In genomic region chr3:83895811-83896210, GRCm38 (mm10) we compare ENCODE assay signal across 16 mouse cellular contexts. TPM values are rescaled to one million over a fixed set of nuclear protein-coding genes. Genes with fewer than 3 reads are reported as not detected.
A peak's percentile ranks its signal among the peaks of the same experiment; 100 is the strongest.
DNase-seq lines count a peak whose midpoint lies in the region; ATAC-seq and TF ChIP-seq lines count a peak whose summit lies in the region.
"Had no signal": no experiment of that assay in that cellular context is flagged by ENCODE, and none has a peak within 500 bp of the region (broad histone marks: within the 10 kb centered on the region; RNA-seq: fewer than 3 reads in every experiment).

No protein-coding gene starts in this region.

- in situ Hi-C loops in ES-E14 (cut with MboI; ENCODE audit: low sequenced_read_pairs in 2 of 2, unreplicated experiment in 2 of 2): loop anchor here in 1 of 2 experiments (10.0 kb wide), 1 partner anchor 91 kb away; no protein-coding TSS in a partner anchor

- H3K36me3 ChIP-seq in heart, postnatal 0 days (replicated peaks; ENCODE audit: control insufficient read depth, insufficient read depth, low read length): peaks cover 32% of the 10 kb centered on the region
- peaks cover 22% of the 10 kb centered on the region for H3K36me3 ChIP-seq in ES-E14 (ENCODE audit: control insufficient read depth, insufficient read depth, low read length, poor library complexity, severe bottlenecking)

- H3K4me1 ChIP-seq in heart, postnatal 0 days (ENCODE audit: control insufficient read depth, insufficient read depth): no peaks in the 10 kb centered on the region
- peaks cover 0 to 2% of the 10 kb centered on the region in 2 experiments; a peak in 2 of 4 replicates for H3K4me1 ChIP-seq in ES-E14 (ENCODE audit: control insufficient read depth in 2 of 2, insufficient read depth in 2 of 2, low read length in 2 of 2, poor library complexity in 1 of 2)
- H3K4me1 ChIP-seq: embryonic facial prominence, embryonic 13.5 days had no signal

- no peaks in the 10 kb centered on the region for H3K9me3 ChIP-seq in heart, postnatal 0 days (replicated peaks; ENCODE audit: control insufficient read depth, low read length)
- no peaks in the 10 kb centered on the region for H3K9me3 ChIP-seq in ES-E14 (ENCODE audit: control insufficient read depth, insufficient read depth, low read depth, low read length)
- H3K9me3 ChIP-seq: embryonic facial prominence, embryonic 13.5 days had no signal

- no peak overlapping the region for H3K9ac ChIP-seq in heart, postnatal 0 days (replicated peaks; ENCODE audit: low read depth, low read length)
- H3K9ac ChIP-seq in ES-E14 (ENCODE audit: insufficient read depth, low read depth, low read length, poor library complexity, severe bottlenecking): no peak overlapping the region
- H3K9ac ChIP-seq: embryonic facial prominence, embryonic 13.5 days had no signal

- H3K4me2 ChIP-seq in heart, postnatal 0 days (ENCODE audit: low read depth, low read length): no peak overlapping the region
- H3K4me2 ChIP-seq: embryonic facial prominence, embryonic 13.5 days; heart, embryonic 11.5 days had no signal

- 33% methylated on average over 3 of the region's 3 CpGs for WGBS in heart, postnatal 0 days

- intact Hi-C loops in heart, postnatal 10 days (cut with DNase I): loop anchor here (1.0 to 10.0 kb wide), 2 partner anchors 55 to 611 kb away; partner anchors contain the start of gene Tlr2

- no peak for ATAC-seq in heart, postnatal 0 days (ENCODE audit: insufficient read depth, low read depth)
- ATAC-seq in neutrophil, adult 5-6 weeks (ENCODE audit: extremely low read depth, insufficient number of reproducible peaks, low FRiP score, poor library complexity, severe bottlenecking): 0 out of 2 replicates have a peak, but pooled peaks have one; percentile 36
- ATAC-seq: inflammation-experienced regulatory T-cells, adult 6 months had no signal

- H3K4me3 ChIP-seq in heart, postnatal 0 days (ENCODE audit: low read depth, low read length): no peak overlapping the region
- H3K4me3 ChIP-seq in ES-E14 (ENCODE audit: insufficient read depth in 1 of 2, low read depth in 1 of 2, low read length in 2 of 2, poor library complexity in 1 of 2, severe bottlenecking in 1 of 2): no peak overlapping the region
- H3K4me3 ChIP-seq: embryonic facial prominence, embryonic 13.5 days had no signal

- H3K27ac ChIP-seq in heart, postnatal 0 days (ENCODE audit: low read depth): no peak overlapping the region
- H3K27ac ChIP-seq in ES-E14 (ENCODE audit: insufficient read depth, low read depth, low read length, poor library complexity, severe bottlenecking): no peak overlapping the region
- H3K27ac ChIP-seq: embryonic facial prominence, embryonic 13.5 days had no signal

- TF ChIP-seq CTCF in heart, postnatal 0 days (IDR thresholded peaks at IDR 0.05; ENCODE audit: low read depth): peak; percentile 23; the same call in 1 of the 2 replicates

- H3K27me3 ChIP-seq in heart, postnatal 0 days (ENCODE audit: control insufficient read depth, insufficient read depth, low read length): no peaks in the 10 kb centered on the region
- H3K27me3 ChIP-seq: embryonic facial prominence, embryonic 13.5 days had no signal

- no peak for DNase-seq in heart, postnatal 0 days (ENCODE audit: low spot score)
- DNase-seq in heart, postnatal 10 days: no peak
- peak; percentile 15 for DNase-seq in lung, postnatal 14 days
- DNase-seq in lung, postnatal 25 days (ENCODE audit: low spot score): no peak
- DNase-seq in ES-E14 (ENCODE audit: low read depth, low spot score): no peak
- DNase-seq in kidney, postnatal 10 days: no peak
- no peak for DNase-seq in gastrocnemius, adult 18-20 months (ENCODE audit: low spot score)
- DNase-seq: adrenal gland, postnatal 10 days; cerebellum, adult 9-10 months; layer of hippocampus, adult 9-11 months; retina, postnatal 1 day had no signal

- no peak for TF ChIP-seq EP300 in heart, postnatal 0 days (IDR thresholded peaks at IDR 0.05; ENCODE audit: low read depth)

TF ChIP-seq in ES-E14, 5 proteins besides CTCF, POLR2A, EP300 and RAD21:
- TF ChIP-seq ZC3H11A (IDR thresholded peaks at IDR 0.05; ENCODE audit: borderline replicate concordance, low read depth, low read length) (peak; percentile 79; the same call in 1 of the 2 replicates), MAFK (IDR thresholded peaks at IDR 0.05; ENCODE audit: insufficient read depth, low read depth, low read length) (no peak), ZNF384 (IDR thresholded peaks at IDR 0.05; ENCODE audit: low read depth, low read length) (no peak), CHD2 (IDR thresholded peaks at IDR 0.05; ENCODE audit: low read depth, low read length) (no peak), HCFC1 (IDR thresholded peaks at IDR 0.05; ENCODE audit: borderline replicate concordance, insufficient read depth, low read length) (no peak)

RNA-seq across cellular contexts. Expression of gene Tlr2, which starts 54.2 kb away (rescaled TPM):
- total RNA-seq in heart, postnatal 0 days (2014; rRNA removed; ENCODE audit: low replicate concordance): 0.58 and 3.1 TPM in 2 replicates
- polyA plus RNA-seq in heart, postnatal 0 days (2015; fragmentation: Nextera tagmentation; extraction: Ambion mirVana): 1.4 TPM in 2 replicates
- 1 to 10 TPM; 1.4 to 2.2 TPM for total RNA-seq in heart, postnatal 10 days (2021)
- 11.8 and 13.8 TPM in 2 replicates for total RNA-seq in ES-E14 (2012; rRNA removed)
- total RNA-seq in neutrophil, adult 5-6 weeks (2017): 49.6 and 54.5 TPM in 2 replicates
- total RNA-seq in gastrocnemius, adult 18-20 months (2021): under 1 TPM; 0.27 to 0.55 TPM
- total RNA-seq: MEL had no signal
